Mouse (Mus musculus) liver, adult 2 months (tissue): ENCODE data around the gene Hhatl. TPM values are rescaled to one million over a fixed set of nuclear protein-coding genes. Genes with fewer than 3 reads are reported as not detected.

Experiments used
- DNase-seq: peaks from one replicate; pipeline ENCODE4 v3.0.0-alpha.2; 2011; ENCODE audit warnings: low read depth, low spot score; ENCODE audit errors: extremely low read depth
- H3K27ac ChIP-seq: fragments of 200-500 bp; replicated peaks from 2 replicates; pipeline ENCODE4 v1.5.1; 2012; ENCODE audit warnings: low read depth, mild to moderate bottlenecking, control low read depth, inconsistent platforms, low read length; ENCODE audit not compliant: insufficient read depth
- H3K27me3 ChIP-seq: fragments of 200-500 bp; 2 replicates; pipeline ENCODE4 v1.6.1; 2012; ENCODE audit warnings: mild to moderate bottlenecking, moderate library complexity, low read length, inconsistent platforms; ENCODE audit not compliant: control insufficient read depth, insufficient read depth
- H3K36me3 ChIP-seq: fragments of 200-500 bp; 2 replicates; pipeline ENCODE4 v1.6.1; 2012; ENCODE audit warnings: low read length, inconsistent platforms; ENCODE audit not compliant: control insufficient read depth, insufficient read depth
- H3K4me1 ChIP-seq: fragments of 200-500 bp; 2 replicates; pipeline ENCODE4 v1.6.1; 2011; ENCODE audit warnings: low read length; ENCODE audit not compliant: control insufficient read depth, insufficient read depth
- H3K4me3 ChIP-seq: fragments of 200-500 bp; 2 replicates; pipeline ENCODE4 v1.5.1; 2011; ENCODE audit warnings: low read depth, mild to moderate bottlenecking, control low read depth, low read length, moderate library complexity; ENCODE audit not compliant: insufficient read depth
- H3K79me2 ChIP-seq: fragments of 200-500 bp; 2 replicates; pipeline ENCODE4 v1.6.1; 2012; ENCODE audit warnings: inconsistent platforms, mild to moderate bottlenecking, low read length, moderate library complexity; ENCODE audit not compliant: control insufficient read depth, insufficient read depth
- H3K9ac ChIP-seq: fragments of 200-500 bp; 2 replicates; pipeline ENCODE4 v1.6.1; 2012; ENCODE audit warnings: low read depth, mild to moderate bottlenecking, control low read depth, inconsistent platforms, low read length
- CTCF ChIP-seq: fragments of 200-500 bp; IDR thresholded peaks from 2 replicates; pipeline ENCODE4 v1.5.1; 2011; ENCODE audit warnings: low read depth, low read length, control low read depth
- POLR2A ChIP-seq: fragments of 200-500 bp; IDR thresholded peaks from 2 replicates; pipeline ENCODE4 v1.6.1; 2011; ENCODE audit warnings: low read length, control low read depth; ENCODE audit not compliant: insufficient read depth; ENCODE audit errors: extremely low read depth
- WGBS: fragments of 180-500 bp; shearing (Covaris S2); methylation state at CpG from one replicate; pipeline ENCODE4 v1.1.7; 2018; 5-methylcytosine and 5-hydroxymethylcytosine counted together
- polyA plus RNA-seq: library from polyadenylated mRNA; depleted of rRNA; stranded (reverse); fragments of >200 nt; gene quantifications from 2 replicates; pipeline ENCODE4 v1.2.3, GENCODE M21; 2012
- total RNA-seq: library from RNA; depleted of rRNA; stranded (reverse); fragments of >200 nt; gene quantifications from 2 replicates; pipeline ENCODE4 v1.2.3, GENCODE M21; 2014

The Hhatl gene
- total and polyA plus RNA-seq, 2 experiments = not detected

DNA sequence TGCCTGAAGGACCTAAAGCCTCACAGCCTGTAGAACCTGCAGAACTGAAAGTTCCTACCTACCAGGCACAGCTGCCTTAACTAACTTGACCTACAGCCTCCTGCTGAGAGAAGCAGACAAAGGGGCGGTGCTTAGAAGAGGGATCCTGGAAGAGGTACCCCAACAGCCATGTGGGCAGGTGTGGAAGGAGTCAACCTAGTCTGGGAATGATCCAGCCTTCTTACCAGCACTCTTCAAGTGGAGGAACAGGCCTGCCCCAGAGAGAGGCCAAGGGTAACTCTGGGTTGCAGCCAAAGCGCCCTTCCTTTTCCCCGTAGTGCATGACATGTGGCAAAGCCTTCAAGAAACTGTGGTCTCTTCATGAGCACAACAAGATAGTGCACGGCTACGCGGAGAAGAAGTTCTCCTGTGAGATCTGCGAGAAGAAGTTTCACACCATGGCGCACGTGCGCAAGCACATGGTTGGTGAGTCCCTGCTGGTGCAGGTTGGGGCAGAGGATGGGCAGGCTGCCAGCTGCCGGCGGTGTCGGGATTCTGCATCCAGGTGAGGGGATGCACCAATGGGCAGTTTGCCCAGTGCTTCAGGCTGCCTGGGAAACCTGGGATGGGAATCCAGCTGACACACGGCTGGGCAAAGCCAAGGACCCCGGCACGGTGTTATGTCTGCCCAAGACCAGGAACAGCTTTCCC, 27.0 kb downstream of the Hhatl start:
- WGBS = 90% methylated on average over 16 of the region's 16 CpGs
- TF ChIP-seq POLR2A (no peak), CTCF (no peak)
- no peaks in the 10 kb centered on the region for H3K4me1 ChIP-seq
- no peak overlapping the region for H3K4me3 ChIP-seq
- no peak for DNase-seq
- no peaks in the 10 kb centered on the region for H3K27me3 ChIP-seq
- H3K9ac ChIP-seq = no peak overlapping the region
- no peak overlapping the region for H3K27ac ChIP-seq
- no peaks in the 10 kb centered on the region for H3K79me2 ChIP-seq
- H3K36me3 ChIP-seq = no peaks in the 10 kb centered on the region

GRCm38 (mm10) chr9:121763716-121764115, 28.6 kb downstream of the Hhatl start:
- TF ChIP-seq CTCF (no peak), POLR2A (no peak)
- 89% methylated on average over 19 of the region's 19 CpGs for WGBS
- Histone ChIP-seq H3K9ac (no peak overlapping the region), H3K79me2 (no peaks in the 10 kb centered on the region), H3K4me1 (peaks cover 4% of the 10 kb centered on the region; the same call in 1 of the 2 replicates), H3K4me3 (no peak overlapping the region), H3K36me3 (no peaks in the 10 kb centered on the region), H3K27ac (no peak overlapping the region), H3K27me3 (no peaks in the 10 kb centered on the region)
- DNase-seq = no peak

- Histone ChIP-seq H3K4me1 (peaks cover 12% of the 10 kb centered on the region), H3K79me2 (no peaks in the 10 kb centered on the region), H3K27ac (no peak overlapping the region), H3K9ac (no peak overlapping the region), H3K36me3 (no peaks in the 10 kb centered on the region), H3K4me3 (no peak overlapping the region), H3K27me3 (no peaks in the 10 kb centered on the region)
- TF ChIP-seq CTCF (no peak), POLR2A (no peak)
- DNase-seq = no peak
- WGBS = 93% methylated on average over 25 of the region's 25 CpGs
Measured at GRCm38 (mm10) chr9:121762761-121763160, 29.5 kb downstream of the Hhatl start.

- no peak overlapping the region for H3K9ac ChIP-seq
- 96% methylated on average over 10 of the region's 10 CpGs for whole genome bisulfite sequencing
- TF ChIP-seq CTCF (no peak), POLR2A (no peak)
Measured at GRCm38 (mm10) chr9:121762248-121762647, 30.1 kb downstream of the Hhatl start.

GRCm38 (mm10) chr9:121761787-121762186, 30.5 kb downstream of the Hhatl start:
- Histone ChIP-seq H3K36me3 (peaks cover 3% of the 10 kb centered on the region; the same call in 1 of the 2 replicates), H3K9ac (no peak overlapping the region), H3K4me1 (peaks cover 12% of the 10 kb centered on the region), H3K27me3 (no peaks in the 10 kb centered on the region), H3K27ac (no peak overlapping the region), H3K79me2 (no peaks in the 10 kb centered on the region), H3K4me3 (no peak overlapping the region)
- TF ChIP-seq CTCF (no peak), POLR2A (no peak)
- no peak for DNase-seq
- 87% methylated on average over 8 of the region's 8 CpGs for WGBS

More at GRCm38 (mm10) chr9:121762248-121762647, 30.1 kb downstream of the Hhatl start:
- Histone ChIP-seq H3K4me3 (no peak overlapping the region), H3K27me3 (no peaks in the 10 kb centered on the region), H3K4me1 (peaks cover 12% of the 10 kb centered on the region), H3K27ac (no peak overlapping the region), H3K36me3 (no peaks in the 10 kb centered on the region), H3K79me2 (no peaks in the 10 kb centered on the region)
- no peak for DNase-seq

GRCm38 (mm10) chr9:121761091-121761665, 31.1 kb downstream of the Hhatl start:
- H3K4me1 ChIP-seq = peaks cover 12% of the 10 kb centered on the region
- no peak overlapping the region for H3K4me3 ChIP-seq
- H3K27ac ChIP-seq = no peak overlapping the region
- H3K9ac ChIP-seq = no peak overlapping the region
- peaks cover 6% of the 10 kb centered on the region; the same call in 1 of the 2 replicates for H3K36me3 ChIP-seq
- TF ChIP-seq CTCF (no peak), POLR2A (no peak)
- no peak for DNase-seq
- WGBS = 79% methylated on average over 10 of the region's 10 CpGs
- no peaks in the 10 kb centered on the region for H3K27me3 ChIP-seq
- no peaks in the 10 kb centered on the region for H3K79me2 ChIP-seq
